Mouse (Mus musculus) neural tube, embryonic 12.5 days (tissue): ENCODE measurements around the gene Fgfr2. TPM values are rescaled to one million over a fixed set of nuclear protein-coding genes. Genes with fewer than 3 reads are reported as not detected.
A peak's percentile ranks its signal among the peaks of the same experiment; 100 is the strongest.

Source experiments
- ATAC-seq: fragments of 200-750 bp; cut with Nextera tagmentation; 2 replicates; pipeline ENCODE4 v1.8.0; 2017; ENCODE audit warnings: low read depth, mild to moderate bottlenecking, moderate TSS enrichment, moderate library complexity; ENCODE audit not compliant: low FRiP score
- H3K27ac ChIP-seq: fragments of 300-500 bp; sonication (generic); 2 replicates; pipeline ENCODE4 v1.5.1; 2016
- H3K27me3 ChIP-seq: fragments of 300-500 bp; sonication (generic); replicated peaks from 2 replicates; pipeline ENCODE4 v1.6.1; 2016; ENCODE audit warnings: mild to moderate bottlenecking
- H3K36me3 ChIP-seq: fragments of 300-500 bp; sonication (generic); 2 replicates; pipeline ENCODE4 v1.6.1; 2016; ENCODE audit warnings: mild to moderate bottlenecking
- H3K4me1 ChIP-seq: fragments of 300-500 bp; sonication (generic); 2 replicates; pipeline ENCODE4 v1.6.1; 2016
- H3K4me2 ChIP-seq: fragments of 300-500 bp; sonication (generic); replicated peaks from 2 replicates; pipeline ENCODE4 v1.6.1; 2016; ENCODE audit warnings: mild to moderate bottlenecking
- H3K4me3 ChIP-seq: fragments of 300-500 bp; sonication (generic); 2 replicates; pipeline ENCODE4 v1.5.1; 2016
- H3K9ac ChIP-seq: fragments of 300-500 bp; sonication (generic); 2 replicates; pipeline ENCODE4 v1.6.1; 2016; ENCODE audit warnings: mild to moderate bottlenecking
- H3K9me3 ChIP-seq: fragments of 300-500 bp; sonication (generic); 2 replicates; pipeline ENCODE4 v1.6.1; 2016; ENCODE audit warnings: mild to moderate bottlenecking
- WGBS: fragments of 180-500 bp; shearing (Covaris S2); methylation state at CpG from one replicate; pipeline ENCODE4 v1.1.7; 2016; 5-methylcytosine and 5-hydroxymethylcytosine counted together
- polyA plus RNA-seq: library from polyadenylated mRNA; unstranded; fragments of >200 nt; fragmentation: Nextera tagmentation; extraction: Ambion mirVana; gene quantifications from 2 replicates; pipeline ENCODE4 v1.2.1, GENCODE M21; 2016

Gene Fgfr2
- polyA plus RNA-seq, 1 experiment from 2014 or later = 65.0 TPM

- no peak overlapping the region for H3K4me2 ChIP-seq
- no peak for ATAC-seq
- peaks cover 20% of the 10 kb centered on the region for H3K4me1 ChIP-seq
- 82% methylated on average over 2 of the region's 2 CpGs for WGBS
- H3K27ac ChIP-seq = no peak overlapping the region
- peaks cover 43% of the 10 kb centered on the region for H3K27me3 ChIP-seq
- no peaks in the 10 kb centered on the region for H3K36me3 ChIP-seq
- no peak overlapping the region for H3K9ac ChIP-seq
- no peak overlapping the region for H3K4me3 ChIP-seq
- no peaks in the 10 kb centered on the region for H3K9me3 ChIP-seq
Measured at GRCm38 (mm10) chr7:132594325-132594724, 528.8 kb downstream of the Fgfr2 start.

- H3K27me3 ChIP-seq = peaks cover 37% of the 10 kb centered on the region
- no peak for ATAC-seq
- 57% methylated on average over 2 of the region's 2 CpGs for WGBS
Measured at GRCm38 (mm10) chr7:132593762-132594161, 529.4 kb downstream of the Fgfr2 start.

DNA sequence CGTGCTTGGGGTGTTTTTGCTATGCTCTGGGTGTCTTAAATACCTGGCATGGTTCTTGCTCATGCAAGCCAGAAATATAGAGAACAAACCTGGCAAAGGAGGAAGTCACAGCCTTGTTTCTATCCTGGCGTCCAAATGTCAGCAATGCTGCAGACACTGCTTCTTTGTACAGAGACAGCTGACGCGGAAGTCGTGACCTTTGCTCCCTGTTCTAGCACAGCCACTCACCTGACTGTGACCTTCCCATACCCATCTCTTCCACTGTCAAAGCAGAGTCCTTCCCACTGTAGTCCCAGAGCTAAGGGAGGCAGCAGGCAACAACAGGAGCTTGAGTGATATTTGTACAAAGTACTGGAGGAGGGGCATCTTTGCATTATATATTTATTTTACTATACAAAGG, 533.5 kb downstream of the Fgfr2 start:
- H3K9me3 ChIP-seq = no peaks in the 10 kb centered on the region
- no peaks in the 10 kb centered on the region for H3K36me3 ChIP-seq
- H3K9ac ChIP-seq = no peak overlapping the region
- no peaks in the 10 kb centered on the region for H3K4me1 ChIP-seq
- H3K27me3 ChIP-seq = no peaks in the 10 kb centered on the region
- H3K27ac ChIP-seq = no peak overlapping the region
- H3K4me3 ChIP-seq = no peak overlapping the region
- no peak overlapping the region for H3K4me2 ChIP-seq
- 62% methylated on average over 5 of the region's 5 CpGs for WGBS
- no peak for ATAC-seq

More at GRCm38 (mm10) chr7:132593762-132594161, 529.4 kb downstream of the Fgfr2 start:
- no peak overlapping the region for H3K27ac ChIP-seq
- H3K4me1 ChIP-seq = peaks cover 15% of the 10 kb centered on the region
- no peaks in the 10 kb centered on the region for H3K9me3 ChIP-seq
- H3K4me2 ChIP-seq = no peak overlapping the region
- H3K4me3 ChIP-seq = no peak overlapping the region
- H3K36me3 ChIP-seq = no peaks in the 10 kb centered on the region
- no peak overlapping the region for H3K9ac ChIP-seq

DNA sequence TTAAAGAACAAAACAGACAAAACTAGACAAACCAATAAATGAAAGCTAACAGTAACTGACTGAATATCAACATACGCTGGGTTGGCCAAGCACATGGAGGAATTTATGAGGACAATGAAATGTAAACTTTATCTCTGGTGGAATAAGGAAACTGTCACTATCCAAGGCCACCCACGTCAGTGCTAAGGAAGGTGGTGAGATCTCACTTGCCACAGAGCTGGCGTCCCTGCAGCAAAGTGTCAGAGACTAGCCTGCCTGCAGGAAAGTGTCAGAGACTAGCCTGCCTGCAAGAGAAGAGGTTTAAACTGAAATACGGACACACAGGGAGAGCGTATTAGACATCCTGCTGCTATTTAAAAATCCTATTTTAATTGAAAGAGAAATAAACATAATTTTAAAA, 536.0 kb downstream of the Fgfr2 start:
- no peak overlapping the region for H3K4me2 ChIP-seq
- 77% methylated on average over 5 of the region's 5 CpGs for WGBS
- H3K27ac ChIP-seq = no peak overlapping the region
- H3K36me3 ChIP-seq = no peaks in the 10 kb centered on the region
- H3K27me3 ChIP-seq = no peaks in the 10 kb centered on the region
- no peaks in the 10 kb centered on the region for H3K9me3 ChIP-seq
- H3K4me3 ChIP-seq = no peak overlapping the region
- no peak for ATAC-seq
- no peak overlapping the region for H3K9ac ChIP-seq
- no peaks in the 10 kb centered on the region for H3K4me1 ChIP-seq

- Histone ChIP-seq H3K4me2 (no peak overlapping the region), H3K27me3 (no peaks in the 10 kb centered on the region), H3K9ac (no peak overlapping the region), H3K36me3 (no peaks in the 10 kb centered on the region), H3K4me1 (no peaks in the 10 kb centered on the region), H3K9me3 (no peaks in the 10 kb centered on the region), H3K4me3 (no peak overlapping the region), H3K27ac (no peak overlapping the region)
- WGBS = 77% methylated on average over 3 of the region's 3 CpGs
- ATAC-seq = no peak
Measured at GRCm38 (mm10) chr7:132585695-132586491, 537.3 kb downstream of the Fgfr2 start.

DNA sequence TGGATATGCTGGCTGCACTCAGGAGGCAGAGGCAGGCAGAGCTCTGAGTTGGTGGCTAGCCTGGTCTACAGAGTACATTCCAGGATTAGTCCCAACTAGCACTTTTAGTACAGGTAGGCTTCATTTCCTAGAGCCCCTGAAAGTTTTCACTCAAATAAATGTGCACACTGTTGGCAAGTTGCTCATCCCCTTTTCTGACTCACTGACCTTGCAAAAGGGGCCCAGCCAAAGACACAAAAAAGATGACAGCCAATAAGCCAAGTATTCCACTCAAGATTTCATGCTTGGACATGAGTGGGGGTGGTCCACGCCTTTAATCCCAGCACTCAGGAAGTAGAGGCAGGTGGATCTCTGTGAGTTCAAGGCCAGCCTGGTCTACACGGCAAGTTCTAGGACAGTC, 541.7 kb downstream of the Fgfr2 start:
- H3K4me3 ChIP-seq = no peak overlapping the region
- H3K4me1 ChIP-seq = no peaks in the 10 kb centered on the region; the same call in 1 of the 2 replicates
- 0 out of 2 replicates have a peak, but pooled peaks cover 4% of the 10 kb centered on the region for H3K27me3 ChIP-seq
- H3K27ac ChIP-seq = no peak overlapping the region
- no peak overlapping the region for H3K4me2 ChIP-seq
- ATAC-seq = no peak
- WGBS = 89% methylated on average over 2 of the region's 2 CpGs
- H3K9me3 ChIP-seq = no peaks in the 10 kb centered on the region
- no peaks in the 10 kb centered on the region for H3K36me3 ChIP-seq
- no peak overlapping the region for H3K9ac ChIP-seq

- no peak for ATAC-seq
- no peak overlapping the region for H3K9ac ChIP-seq
- H3K4me3 ChIP-seq = no peak overlapping the region
- no peaks in the 10 kb centered on the region; the same call in 1 of the 2 replicates for H3K4me1 ChIP-seq
- H3K36me3 ChIP-seq = no peaks in the 10 kb centered on the region
- H3K27ac ChIP-seq = no peak overlapping the region
- H3K9me3 ChIP-seq = no peaks in the 10 kb centered on the region
- H3K27me3 ChIP-seq = 0 out of 2 replicates have a peak, but pooled peaks cover 4% of the 10 kb centered on the region
- H3K4me2 ChIP-seq = no peak overlapping the region
- 76% methylated on average over 6 of the region's 6 CpGs for WGBS
Measured at GRCm38 (mm10) chr7:132580511-132580910, 542.6 kb downstream of the Fgfr2 start.

GRCm38 (mm10) chr7:132576891-132577290, 546.3 kb downstream of the Fgfr2 start:
- WGBS = 67% methylated on average over 4 of the region's 4 CpGs
- H3K4me2 ChIP-seq = peak overlapping the region; percentile 74
- H3K9ac ChIP-seq = no peak overlapping the region
- no peak for ATAC-seq
- H3K4me1 ChIP-seq = peaks cover 4% of the 10 kb centered on the region; the same call in 1 of the 2 replicates
- no peak overlapping the region for H3K27ac ChIP-seq
- no peak overlapping the region for H3K4me3 ChIP-seq
- H3K9me3 ChIP-seq = no peaks in the 10 kb centered on the region
- no peaks in the 10 kb centered on the region for H3K36me3 ChIP-seq
- 0 out of 2 replicates have a peak, but pooled peaks cover 4% of the 10 kb centered on the region for H3K27me3 ChIP-seq

DNA sequence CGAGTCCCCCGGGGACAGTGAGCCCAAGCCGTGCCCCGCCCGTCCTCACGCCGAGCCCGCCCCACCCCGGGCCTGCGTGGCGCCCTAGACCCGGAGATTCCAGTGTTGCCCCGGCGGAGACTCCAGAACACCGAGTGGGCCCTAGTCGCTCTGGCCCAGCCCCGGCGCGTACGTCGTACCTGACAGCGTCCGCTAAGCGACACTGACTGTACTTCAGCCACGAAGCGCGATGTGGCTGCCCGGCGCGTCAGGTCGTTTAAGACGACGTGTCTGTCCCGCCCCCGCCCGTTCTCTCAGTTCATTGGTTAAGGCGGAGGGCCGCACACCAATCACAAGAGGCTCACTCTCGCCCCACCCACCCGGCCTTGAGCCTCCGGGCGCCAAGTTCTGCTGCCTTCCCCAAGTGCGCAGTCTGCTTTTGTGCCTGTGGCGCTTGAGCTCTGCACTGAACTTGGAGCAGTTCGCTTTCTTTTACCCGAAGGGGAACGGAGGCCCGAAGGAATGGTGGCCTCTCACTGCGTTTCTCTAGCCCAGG, 547.0 kb downstream of the Fgfr2 start, which contains the start of gene Oat:
Gene Oat, minus strand, starts transcription at position 283 of the 535 bp plus-strand sequence.
- Histone ChIP-seq H3K4me1 (peaks cover 4% of the 10 kb centered on the region; the same call in 1 of the 2 replicates), H3K9ac (peak within 1 kb of the TSS; percentile 68), H3K27me3 (0 out of 2 replicates have a peak, but pooled peaks cover 4% of the 10 kb centered on the region), H3K27ac (peak within 1 kb of the TSS; percentile 76), H3K9me3 (no peaks in the 10 kb centered on the region), H3K4me3 (peak within 1 kb of the TSS; percentile 66), H3K4me2 (peak within 1 kb of the TSS; percentile 74), H3K36me3 (no peaks in the 10 kb centered on the region)
- WGBS = under 1% methylated on average over 49 of the region's 49 CpGs
- ATAC-seq = peak; percentile 98

- no peak overlapping the region for H3K27ac ChIP-seq
- H3K9me3 ChIP-seq = no peaks in the 10 kb centered on the region
- H3K4me2 ChIP-seq = peak overlapping the region; percentile 74
- H3K9ac ChIP-seq = peak overlapping the region; percentile 68
- ATAC-seq = peak; percentile 93
- peaks cover 4% of the 10 kb centered on the region; the same call in 1 of the 2 replicates for H3K4me1 ChIP-seq
- 0 out of 2 replicates have a peak, but pooled peaks cover 4% of the 10 kb centered on the region for H3K27me3 ChIP-seq
- WGBS = under 1% methylated on average over 13 of the region's 13 CpGs
- no peaks in the 10 kb centered on the region for H3K36me3 ChIP-seq
- peak overlapping the region; percentile 66 for H3K4me3 ChIP-seq
Measured at GRCm38 (mm10) chr7:132575623-132576022, 547.5 kb downstream of the Fgfr2 start.

GRCm38 (mm10) chr7:132574646-132575045, 548.5 kb downstream of the Fgfr2 start:
- no peaks in the 10 kb centered on the region for H3K9me3 ChIP-seq
- no peak overlapping the region for H3K27ac ChIP-seq
- 96% methylated on average over 5 of the region's 5 CpGs for WGBS
- H3K4me2 ChIP-seq = no peak overlapping the region
- H3K4me3 ChIP-seq = no peak overlapping the region
- H3K36me3 ChIP-seq = peaks cover 2% of the 10 kb centered on the region; the same call in 1 of the 2 replicates
- H3K9ac ChIP-seq = no peak overlapping the region
- H3K27me3 ChIP-seq = 0 out of 2 replicates have a peak, but pooled peaks cover 4% of the 10 kb centered on the region
- no peak for ATAC-seq
- peaks cover 4% of the 10 kb centered on the region; the same call in 1 of the 2 replicates for H3K4me1 ChIP-seq

GRCm38 (mm10) chr7:132573205-132573604, 549.9 kb downstream of the Fgfr2 start:
- Histone ChIP-seq H3K4me3 (no peak overlapping the region), H3K4me1 (peaks cover 4% of the 10 kb centered on the region; the same call in 1 of the 2 replicates), H3K27me3 (0 out of 2 replicates have a peak, but pooled peaks cover 4% of the 10 kb centered on the region), H3K9ac (no peak overlapping the region), H3K27ac (no peak overlapping the region), H3K4me2 (no peak overlapping the region), H3K9me3 (no peaks in the 10 kb centered on the region), H3K36me3 (peaks cover 3% of the 10 kb centered on the region; the same call in 1 of the 2 replicates)
- WGBS = 41% methylated on average over 6 of the region's 6 CpGs
- no peak for ATAC-seq
